Mouse (Mus musculus): ENCODE data around the gene Fkbp15. TPM values are rescaled to one million over a fixed set of nuclear protein-coding genes. Genes with fewer than 3 reads are reported as not detected.

Fkbp15 gene
- polyA plus RNA-seq, 1 experiment, result 32.2 TPM

DNA sequence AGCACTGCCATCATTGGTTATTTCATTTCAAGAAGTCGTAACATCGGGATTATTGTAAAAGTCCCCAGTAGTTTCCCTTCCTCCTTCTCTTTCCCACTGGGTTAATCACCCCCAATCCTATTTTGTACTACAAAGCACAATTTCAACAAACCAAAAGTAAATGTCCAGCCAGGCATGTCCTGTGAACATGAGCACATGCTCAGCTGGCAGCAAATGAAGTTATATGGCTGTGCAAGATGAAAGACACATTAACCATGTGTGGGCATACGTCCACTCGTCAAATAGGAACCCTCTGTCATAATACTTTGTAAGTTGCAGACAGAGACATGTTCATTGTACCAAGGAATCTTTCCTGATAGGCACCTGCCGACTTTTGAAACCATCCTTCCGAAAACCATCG lies 77.4 kb downstream of the Fkbp15 start:
- TF ChIP-seq POLR2A (IDR thresholded peaks at IDR 0.05; ENCODE audit: low read depth, low read length) (no peak), CTCF (conservative IDR thresholded peaks at IDR 0.05; ENCODE audit: insufficient read depth, insufficient read length, low read depth, low read length) (no peak)
- peaks cover 11% of the 10 kb centered on the region for H3K4me1 ChIP-seq (ENCODE audit: control insufficient read depth, insufficient read depth, low read length)
- no peak for DNase-seq

DNA sequence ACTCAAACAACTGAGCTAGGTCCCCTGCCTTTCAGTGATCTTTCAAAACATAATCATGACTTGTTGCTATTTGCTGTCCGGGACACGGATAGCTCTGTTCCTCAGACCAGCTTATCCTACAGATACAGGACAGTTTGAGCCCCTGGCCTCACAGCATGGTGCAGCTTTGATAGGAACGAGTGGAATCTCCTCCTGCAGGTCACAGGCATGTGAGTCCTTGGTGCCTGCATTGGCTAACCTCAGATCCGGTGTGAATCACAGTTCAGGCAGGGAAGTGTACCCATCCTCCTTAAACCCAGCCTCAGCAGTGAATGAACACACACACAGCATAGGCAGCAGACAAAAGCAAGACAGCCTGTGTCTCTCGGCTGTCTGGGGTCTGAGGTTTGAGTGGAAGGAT lies 79.0 kb downstream of the Fkbp15 start:
- 77% methylated on average over 5 of the region's 5 CpGs for WGBS
- Histone ChIP-seq H3K27ac (ENCODE audit: insufficient read depth, low read depth, low read length) (no peak overlapping the region), H3K27me3 (replicated peaks; ENCODE audit: control insufficient read depth, insufficient read depth, low read length) (no peaks in the 10 kb centered on the region), H3K36me3 (ENCODE audit: control insufficient read depth, insufficient read depth, low read length) (no peaks in the 10 kb centered on the region), H3K4me3 (ENCODE audit: insufficient read depth, low read depth, low read length) (no peak overlapping the region), H3K4me1 (ENCODE audit: control insufficient read depth, insufficient read depth, low read length) (peaks cover 6% of the 10 kb centered on the region)
- no peak for TF ChIP-seq POLR2A (IDR thresholded peaks at IDR 0.05; ENCODE audit: low read depth, low read length)
- TF ChIP-seq CTCF (conservative IDR thresholded peaks at IDR 0.05; ENCODE audit: insufficient read depth, insufficient read length, low read depth, low read length), result no peak
- DNase-seq, result no peak

More for the DNA sequence above, 77.4 kb downstream of the Fkbp15 start:
- Histone ChIP-seq H3K4me3 (ENCODE audit: insufficient read depth, low read depth, low read length) (no peak overlapping the region), H3K27ac (ENCODE audit: insufficient read depth, low read depth, low read length) (no peak overlapping the region), H3K36me3 (ENCODE audit: control insufficient read depth, insufficient read depth, low read length) (no peaks in the 10 kb centered on the region), H3K27me3 (replicated peaks; ENCODE audit: control insufficient read depth, insufficient read depth, low read length) (no peaks in the 10 kb centered on the region)
- WGBS, result 72% methylated on average over 7 of the region's 7 CpGs

DNA sequence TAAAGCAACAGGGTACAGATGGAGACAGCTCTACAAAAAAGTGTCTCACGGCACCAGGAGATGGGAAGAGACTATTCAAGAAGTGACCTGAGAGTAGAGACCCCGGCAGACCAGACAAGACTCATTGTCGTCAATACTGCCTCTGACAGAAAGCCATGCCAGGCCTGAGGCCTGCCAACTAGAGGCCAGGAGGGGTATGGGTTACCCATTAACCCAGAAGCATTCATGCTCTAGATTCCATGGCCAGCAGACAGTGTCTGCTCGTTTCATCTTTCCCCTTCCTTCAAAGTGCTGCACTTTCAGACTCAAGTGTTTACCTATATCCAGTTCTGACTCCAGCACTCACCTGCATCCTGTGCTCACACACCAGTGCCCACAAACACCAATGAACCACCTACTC lies 82.3 kb downstream of the Fkbp15 start:
- Histone ChIP-seq H3K4me1 (ENCODE audit: control insufficient read depth, insufficient read depth, low read length) (peaks cover 6% of the 10 kb centered on the region), H3K27ac (ENCODE audit: insufficient read depth, low read depth, low read length) (no peak overlapping the region), H3K36me3 (ENCODE audit: control insufficient read depth, insufficient read depth, low read length) (no peaks in the 10 kb centered on the region), H3K27me3 (replicated peaks; ENCODE audit: control insufficient read depth, insufficient read depth, low read length) (no peaks in the 10 kb centered on the region), H3K4me3 (ENCODE audit: insufficient read depth, low read depth, low read length) (no peak overlapping the region)
- peak; percentile 73 for DNase-seq
- peak; percentile 29 for TF ChIP-seq CTCF (conservative IDR thresholded peaks at IDR 0.05; ENCODE audit: insufficient read depth, insufficient read length, low read depth, low read length)
- no peak for TF ChIP-seq POLR2A (IDR thresholded peaks at IDR 0.05; ENCODE audit: low read depth, low read length)
- 45% methylated on average over 4 of the region's 4 CpGs for WGBS

DNA sequence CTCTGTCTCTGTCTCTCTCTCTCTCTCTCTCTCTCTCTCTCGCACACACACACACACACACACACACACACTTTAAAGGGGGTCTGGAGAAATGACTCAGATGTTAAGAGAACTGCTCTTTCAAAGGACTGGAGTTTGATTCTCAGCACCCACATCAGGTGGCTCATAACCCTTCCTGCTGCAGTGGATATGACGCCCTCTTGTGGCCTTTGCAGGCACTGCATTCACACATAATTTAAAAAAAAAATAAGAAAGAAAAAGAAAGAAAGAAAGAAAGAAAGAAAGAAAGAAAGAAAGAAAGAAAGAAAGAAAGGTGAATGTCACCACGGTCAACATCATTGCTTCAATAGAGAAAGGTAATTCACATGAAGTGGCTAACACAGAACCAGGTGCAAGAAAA lies 83.1 kb downstream of the Fkbp15 start:
- TF ChIP-seq POLR2A (IDR thresholded peaks at IDR 0.05; ENCODE audit: low read depth, low read length) (no peak), CTCF (conservative IDR thresholded peaks at IDR 0.05; ENCODE audit: insufficient read depth, insufficient read length, low read depth, low read length) (no peak)
- H3K27me3 ChIP-seq (replicated peaks; ENCODE audit: control insufficient read depth, insufficient read depth, low read length), result no peaks in the 10 kb centered on the region
- WGBS, result 76% methylated on average over 3 of the region's 3 CpGs

DNA sequence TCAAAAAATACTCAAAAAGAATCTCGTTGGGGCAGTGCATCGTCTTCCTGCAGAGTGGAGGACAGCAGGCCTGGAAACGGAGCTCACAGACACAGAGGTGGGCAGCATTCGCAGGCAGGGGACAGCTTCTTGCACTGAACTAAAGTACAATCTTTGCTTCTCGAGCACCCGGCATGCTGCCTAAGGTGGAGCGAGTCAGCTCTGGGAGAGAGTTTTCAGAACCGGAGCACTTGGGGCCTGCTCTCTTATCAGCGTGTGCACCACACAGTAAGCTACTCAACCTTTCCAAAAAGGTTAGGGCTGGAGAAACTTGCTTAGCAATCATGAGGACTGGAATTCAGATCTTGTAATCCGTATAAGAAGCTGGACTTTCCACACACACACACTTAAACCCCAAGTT lies 83.7 kb downstream of the Fkbp15 start:
- WGBS, result 87% methylated on average over 10 of the region's 10 CpGs
- Histone ChIP-seq H3K4me3 (ENCODE audit: insufficient read depth, low read depth, low read length) (no peak overlapping the region), H3K4me1 (ENCODE audit: control insufficient read depth, insufficient read depth, low read length) (peaks cover 6% of the 10 kb centered on the region), H3K36me3 (ENCODE audit: control insufficient read depth, insufficient read depth, low read length) (no peaks in the 10 kb centered on the region), H3K27ac (ENCODE audit: insufficient read depth, low read depth, low read length) (no peak overlapping the region), H3K27me3 (replicated peaks; ENCODE audit: control insufficient read depth, insufficient read depth, low read length) (no peaks in the 10 kb centered on the region)
- DNase-seq, result no peak
- TF ChIP-seq POLR2A (IDR thresholded peaks at IDR 0.05; ENCODE audit: low read depth, low read length), result no peak
- TF ChIP-seq CTCF (conservative IDR thresholded peaks at IDR 0.05; ENCODE audit: insufficient read depth, insufficient read length, low read depth, low read length), result no peak

More for the DNA sequence above, 83.1 kb downstream of the Fkbp15 start:
- peaks cover 6% of the 10 kb centered on the region for H3K4me1 ChIP-seq (ENCODE audit: control insufficient read depth, insufficient read depth, low read length)
- no peak for DNase-seq
- H3K27ac ChIP-seq (ENCODE audit: insufficient read depth, low read depth, low read length), result no peak overlapping the region
- H3K36me3 ChIP-seq (ENCODE audit: control insufficient read depth, insufficient read depth, low read length), result no peaks in the 10 kb centered on the region
- H3K4me3 ChIP-seq (ENCODE audit: insufficient read depth, low read depth, low read length), result no peak overlapping the region

DNA sequence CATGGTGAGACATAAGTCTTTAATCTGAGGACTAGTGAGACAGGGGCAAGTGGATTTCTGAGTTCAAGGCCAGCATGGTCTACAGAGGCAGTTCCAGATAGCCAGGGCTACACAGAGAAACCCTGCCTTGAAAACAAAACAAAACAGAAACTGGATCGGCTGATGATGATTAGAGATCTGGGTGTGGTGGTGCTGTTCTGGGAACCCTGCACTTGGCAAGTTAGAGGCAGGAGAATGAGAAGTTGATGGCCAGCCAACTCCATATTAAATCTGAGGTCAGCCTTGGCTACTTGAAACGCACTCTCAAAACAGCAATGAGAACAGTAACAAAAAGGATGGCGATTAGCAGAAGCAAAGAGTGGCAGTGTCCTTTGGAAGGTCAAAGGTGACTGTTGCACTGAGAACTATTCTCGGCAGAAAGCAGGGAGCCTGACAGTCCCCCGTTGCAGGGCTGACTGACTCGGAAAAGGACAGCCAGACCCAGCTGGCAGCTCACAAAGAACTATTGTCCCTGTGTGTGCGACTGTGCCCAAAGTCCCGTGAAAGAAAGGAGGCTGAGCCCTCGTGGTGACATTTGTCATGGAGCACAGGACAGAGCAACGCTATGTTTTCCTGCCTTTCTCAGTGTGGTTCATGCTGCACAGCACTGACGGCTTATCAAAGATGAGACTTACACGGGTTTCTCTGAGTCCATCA lies 85.4 kb downstream of the Fkbp15 start:
- Histone ChIP-seq H3K4me1 (ENCODE audit: control insufficient read depth, insufficient read depth, low read length) (peaks cover 6% of the 10 kb centered on the region), H3K4me3 (ENCODE audit: insufficient read depth, low read depth, low read length) (no peak overlapping the region), H3K27me3 (replicated peaks; ENCODE audit: control insufficient read depth, insufficient read depth, low read length) (no peaks in the 10 kb centered on the region), H3K27ac (ENCODE audit: insufficient read depth, low read depth, low read length) (no peak overlapping the region), H3K36me3 (ENCODE audit: control insufficient read depth, insufficient read depth, low read length) (no peaks in the 10 kb centered on the region)
- TF ChIP-seq CTCF (conservative IDR thresholded peaks at IDR 0.05; ENCODE audit: insufficient read depth, insufficient read length, low read depth, low read length) (no peak), POLR2A (IDR thresholded peaks at IDR 0.05; ENCODE audit: low read depth, low read length) (no peak)
- no peak for DNase-seq
- 24% methylated on average over 12 of the region's 12 CpGs for WGBS

DNA sequence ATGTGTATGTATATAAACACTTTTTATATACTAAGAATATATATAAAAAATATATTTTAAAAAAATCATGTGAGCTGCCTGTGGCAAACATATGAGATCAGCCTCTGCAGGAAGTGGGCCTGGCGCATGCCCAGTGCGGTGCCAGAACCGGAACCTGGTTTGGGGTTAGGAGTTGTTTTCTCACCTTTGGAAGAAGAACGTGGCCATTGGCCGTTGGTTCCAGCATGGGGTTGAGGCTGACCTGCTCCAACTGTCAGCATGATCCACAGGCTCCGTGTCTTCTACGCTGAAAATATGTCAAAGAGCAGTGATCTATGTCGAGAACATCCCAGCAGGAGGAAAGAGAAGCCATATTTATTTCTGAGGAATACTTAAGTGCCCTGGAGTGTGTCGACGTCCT lies 86.4 kb downstream of the Fkbp15 start:
- Histone ChIP-seq H3K27me3 (replicated peaks; ENCODE audit: control insufficient read depth, insufficient read depth, low read length) (no peaks in the 10 kb centered on the region), H3K4me1 (ENCODE audit: control insufficient read depth, insufficient read depth, low read length) (peaks cover 6% of the 10 kb centered on the region), H3K36me3 (ENCODE audit: control insufficient read depth, insufficient read depth, low read length) (no peaks in the 10 kb centered on the region), H3K27ac (ENCODE audit: insufficient read depth, low read depth, low read length) (no peak overlapping the region), H3K4me3 (ENCODE audit: insufficient read depth, low read depth, low read length) (no peak overlapping the region)
- DNase-seq, result no peak
- WGBS, result 92% methylated on average over 10 of the region's 10 CpGs
- TF ChIP-seq POLR2A (IDR thresholded peaks at IDR 0.05; ENCODE audit: low read depth, low read length), result no peak
- no peak for TF ChIP-seq CTCF (conservative IDR thresholded peaks at IDR 0.05; ENCODE audit: insufficient read depth, insufficient read length, low read depth, low read length)

All from kidney, adult 2 months (tissue).